Mouse (Mus musculus) testis, adult 2 months (tissue): ENCODE measurements around the gene Actr1a. TPM values are rescaled to one million over a fixed set of nuclear protein-coding genes. Genes with fewer than 3 reads are reported as not detected.

Source experiments
- H3K27ac ChIP-seq: fragments of 200-500 bp; 2 replicates; pipeline ENCODE4 v1.5.1; 2012; ENCODE audit warnings: low read depth, low read length; ENCODE audit not compliant: control insufficient read depth, insufficient read depth
- H3K27me3 ChIP-seq: fragments of 200-500 bp; 2 replicates; pipeline ENCODE4 v1.6.1; 2012; ENCODE audit warnings: mild to moderate bottlenecking, low read length, moderate library complexity; ENCODE audit not compliant: control insufficient read depth, insufficient read depth
- H3K36me3 ChIP-seq: fragments of 200-500 bp; 2 replicates; pipeline ENCODE4 v1.6.1; 2012; ENCODE audit warnings: mild to moderate bottlenecking, low read length; ENCODE audit not compliant: control insufficient read depth, insufficient read depth
- H3K4me1 ChIP-seq: fragments of 200-500 bp; 2 replicates; pipeline ENCODE4 v1.6.1; 2012; ENCODE audit warnings: low read length; ENCODE audit not compliant: control insufficient read depth, insufficient read depth
- H3K4me3 ChIP-seq: fragments of 200-500 bp; 2 replicates; pipeline ENCODE4 v1.5.1; 2012; ENCODE audit warnings: low read depth, mild to moderate bottlenecking, low read length, moderate library complexity, mixed read lengths; ENCODE audit not compliant: control insufficient read depth
- CTCF ChIP-seq: fragments of 200-500 bp; IDR thresholded peaks from 2 replicates; pipeline ENCODE4 v1.5.1; 2012; ENCODE audit warnings: low read depth, mild to moderate bottlenecking, inconsistent platforms, low read length, moderate library complexity; ENCODE audit not compliant: control insufficient read depth, insufficient read depth, insufficient replicate concordance
- POLR2A ChIP-seq: fragments of 200-500 bp; IDR thresholded peaks from 2 replicates; pipeline ENCODE4 v1.6.1; 2012; ENCODE audit warnings: low read depth, mild to moderate bottlenecking, inconsistent platforms, low read length, moderate library complexity; ENCODE audit not compliant: control insufficient read depth
- polyA plus RNA-seq: library from polyadenylated mRNA; depleted of rRNA; stranded (reverse); fragments of >200 nt; gene quantifications from 2 replicates; pipeline ENCODE4 v1.2.3, GENCODE M21; 2012

Gene Actr1a
- polyA plus RNA-seq, 1 experiment: 179 TPM

GRCm38 (mm10) chr19:46426488-46426887 lies 30.9 kb upstream of the Actr1a start:
- peaks cover 2% of the 10 kb centered on the region; the same call in 1 of the 2 replicates for H3K4me1 ChIP-seq
- no peak for TF ChIP-seq CTCF
- no peak for TF ChIP-seq POLR2A
- H3K36me3 ChIP-seq: no peaks in the 10 kb centered on the region
- H3K27ac ChIP-seq: no peak overlapping the region
- H3K27me3 ChIP-seq: no peaks in the 10 kb centered on the region
- H3K4me3 ChIP-seq: no peak overlapping the region

- no peak overlapping the region for H3K4me3 ChIP-seq
- no peaks in the 10 kb centered on the region for H3K27me3 ChIP-seq
- no peaks in the 10 kb centered on the region for H3K36me3 ChIP-seq
- H3K27ac ChIP-seq: no peak overlapping the region
- H3K4me1 ChIP-seq: peaks cover 2% of the 10 kb centered on the region; the same call in 1 of the 2 replicates
- TF ChIP-seq POLR2A: no peak
- TF ChIP-seq CTCF: no peak
These were observed 29.7 kb upstream of the Actr1a start for GRCm38 (mm10) chr19:46425266-46425665.

- H3K4me1 ChIP-seq: peaks cover 2% of the 10 kb centered on the region
- H3K36me3 ChIP-seq: no peaks in the 10 kb centered on the region
- no peak overlapping the region for H3K27ac ChIP-seq
- no peaks in the 10 kb centered on the region for H3K27me3 ChIP-seq
- no peak overlapping the region for H3K4me3 ChIP-seq
- TF ChIP-seq POLR2A: no peak
- TF ChIP-seq CTCF: no peak
These were observed 27.1 kb upstream of the Actr1a start for GRCm38 (mm10) chr19:46422384-46423338.

- TF ChIP-seq POLR2A: no peak
- TF ChIP-seq CTCF: no peak
- H3K4me1 ChIP-seq: peaks cover 2% of the 10 kb centered on the region
- no peak overlapping the region for H3K27ac ChIP-seq
- no peaks in the 10 kb centered on the region for H3K36me3 ChIP-seq
- no peak overlapping the region for H3K4me3 ChIP-seq
- no peaks in the 10 kb centered on the region for H3K27me3 ChIP-seq
These were observed 24.9 kb upstream of the Actr1a start for GRCm38 (mm10) chr19:46420410-46420809.

- H3K4me3 ChIP-seq: no peak overlapping the region
- no peaks in the 10 kb centered on the region for H3K36me3 ChIP-seq
- H3K4me1 ChIP-seq: peaks cover 2% of the 10 kb centered on the region
- no peaks in the 10 kb centered on the region for H3K27me3 ChIP-seq
- no peak for TF ChIP-seq CTCF
- no peak for TF ChIP-seq POLR2A
- H3K27ac ChIP-seq: no peak overlapping the region
These were observed 22.5 kb upstream of the Actr1a start for GRCm38 (mm10) chr19:46418051-46418450.

GRCm38 (mm10) chr19:46416276-46416675 lies 20.7 kb upstream of the Actr1a start:
- no peaks in the 10 kb centered on the region; the same call in none of the 2 replicates for H3K4me1 ChIP-seq
- TF ChIP-seq POLR2A (no peak), CTCF (no peak)
- H3K27ac ChIP-seq: no peak overlapping the region
- no peak overlapping the region for H3K4me3 ChIP-seq
- no peaks in the 10 kb centered on the region for H3K27me3 ChIP-seq
- H3K36me3 ChIP-seq: no peaks in the 10 kb centered on the region; the same call in 1 of the 2 replicates

GRCm38 (mm10) chr19:46414486-46414885 lies 18.9 kb upstream of the Actr1a start:
- TF ChIP-seq CTCF: no peak
- Histone ChIP-seq H3K4me3 (no peak overlapping the region), H3K36me3 (no peaks in the 10 kb centered on the region; the same call in 1 of the 2 replicates), H3K27ac (no peak overlapping the region), H3K4me1 (peaks cover 2% of the 10 kb centered on the region; the same call in 1 of the 2 replicates), H3K27me3 (no peaks in the 10 kb centered on the region)
